21 mouse cellular contexts compared by ENCODE assay signal in the genomic region with DNA sequence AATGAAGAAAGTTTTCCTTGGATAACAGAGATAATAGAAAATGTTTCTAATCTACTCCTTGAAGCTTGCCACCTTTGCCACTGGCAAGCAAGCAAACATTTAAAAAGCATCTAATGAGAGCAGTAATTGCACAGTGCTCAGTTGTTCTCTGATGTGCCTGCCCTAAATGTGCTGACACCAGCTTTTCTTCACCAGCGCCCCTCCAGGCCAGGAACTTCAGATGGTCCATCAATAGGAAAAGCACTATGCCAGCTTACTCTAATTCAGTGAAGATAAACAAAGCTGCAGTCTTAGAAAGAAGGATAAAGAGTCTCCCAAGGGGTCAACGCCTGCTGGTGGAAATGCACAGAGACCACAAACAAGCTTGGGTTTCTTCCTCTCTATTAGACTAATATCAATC.
DNase-seq lines count a peak whose midpoint lies in the region; ATAC-seq and TF ChIP-seq lines count a peak whose summit lies in the region.
"Had no signal": no experiment of that assay in that cellular context is flagged by ENCODE, and none has a peak within 500 bp of the region (broad histone marks: within the 10 kb centered on the region; RNA-seq: fewer than 3 reads in every experiment).

No protein-coding gene starts in this region.

- H3K9ac ChIP-seq in hindbrain, postnatal 0 days (replicated peaks; ENCODE audit: low read length), result no peak overlapping the region
- no peak overlapping the region for H3K9ac ChIP-seq in hindbrain, embryonic 14.5 days
- no peak overlapping the region for H3K9ac ChIP-seq in forebrain, embryonic 11.5 days (ENCODE audit: low read length)
- no peak overlapping the region for H3K9ac ChIP-seq in forebrain, postnatal 0 days
- H3K9ac ChIP-seq: heart, embryonic 15.5 days; limb, embryonic 15.5 days; liver, embryonic 14.5 days; lung, embryonic 14.5 days had no signal

- no peaks in the 10 kb centered on the region for H3K4me1 ChIP-seq in hindbrain, postnatal 0 days (ENCODE audit: insufficient read depth, low read length)
- H3K4me1 ChIP-seq in hindbrain, embryonic 14.5 days (replicated peaks; ENCODE audit: control insufficient read depth, insufficient read depth, low read length), result no peaks in the 10 kb centered on the region
- no peaks in the 10 kb centered on the region for H3K4me1 ChIP-seq in forebrain, embryonic 11.5 days (replicated peaks; ENCODE audit: control insufficient read depth, insufficient read depth, low read length)
- no peaks in the 10 kb centered on the region for H3K4me1 ChIP-seq in forebrain, postnatal 0 days (ENCODE audit: insufficient read depth)
- H3K4me1 ChIP-seq: heart, embryonic 15.5 days; limb, embryonic 15.5 days; megakaryocyte, embryonic 14.5 days had no signal

- H3K4me3 ChIP-seq in hindbrain, postnatal 0 days (ENCODE audit: low read length), result no peak overlapping the region
- no peak overlapping the region for H3K4me3 ChIP-seq in hindbrain, embryonic 14.5 days (replicated peaks; ENCODE audit: low read length)
- H3K4me3 ChIP-seq in forebrain, embryonic 11.5 days (ENCODE audit: low read depth, low read length), result no peak overlapping the region
- H3K4me3 ChIP-seq in forebrain, postnatal 0 days (ENCODE audit: low read depth, low read length), result no peak overlapping the region
- H3K4me3 ChIP-seq: heart, embryonic 15.5 days; limb, embryonic 15.5 days; megakaryocyte, embryonic 14.5 days had no signal

- no peaks in the 10 kb centered on the region for H3K36me3 ChIP-seq in hindbrain, postnatal 0 days (ENCODE audit: insufficient read depth, low read length)
- H3K36me3 ChIP-seq in hindbrain, embryonic 14.5 days (replicated peaks; ENCODE audit: control insufficient read depth, insufficient read depth), result no peaks in the 10 kb centered on the region
- H3K36me3 ChIP-seq in forebrain, embryonic 11.5 days (ENCODE audit: control insufficient read depth, insufficient read depth, low read length), result no peaks in the 10 kb centered on the region
- H3K36me3 ChIP-seq in forebrain, postnatal 0 days (ENCODE audit: insufficient read depth), result no peaks in the 10 kb centered on the region
- H3K36me3 ChIP-seq: heart, embryonic 15.5 days; limb, embryonic 15.5 days had no signal

- intact Hi-C loops in heart, postnatal 14 days (cut with DNase I), result no loop called here

- H3K27me3 ChIP-seq in hindbrain, postnatal 0 days (ENCODE audit: insufficient read depth, low read length), result no peaks in the 10 kb centered on the region
- no peaks in the 10 kb centered on the region for H3K27me3 ChIP-seq in hindbrain, embryonic 14.5 days (ENCODE audit: control insufficient read depth, insufficient read depth, low read length)
- no peaks in the 10 kb centered on the region for H3K27me3 ChIP-seq in forebrain, embryonic 11.5 days (ENCODE audit: control insufficient read depth, insufficient read depth, low read length)
- no peaks in the 10 kb centered on the region for H3K27me3 ChIP-seq in forebrain, postnatal 0 days (ENCODE audit: insufficient read depth, low read length)
- H3K27me3 ChIP-seq: heart, embryonic 15.5 days; limb, embryonic 15.5 days; megakaryocyte, embryonic 14.5 days had no signal

- no peak for TF ChIP-seq CTCF in hindbrain, postnatal 0 days (IDR thresholded peaks at IDR 0.05; ENCODE audit: low read depth)
- no peak for TF ChIP-seq CTCF in forebrain, postnatal 0 days (IDR thresholded peaks at IDR 0.05; ENCODE audit: low read depth)

- H3K4me2 ChIP-seq in hindbrain, postnatal 0 days (ENCODE audit: low read depth, low read length), result no peak overlapping the region
- no peak overlapping the region for H3K4me2 ChIP-seq in hindbrain, embryonic 14.5 days (replicated peaks)
- no peak overlapping the region for H3K4me2 ChIP-seq in forebrain, embryonic 11.5 days (ENCODE audit: low read depth, low read length, severe bottlenecking)
- no peak overlapping the region for H3K4me2 ChIP-seq in forebrain, postnatal 0 days (ENCODE audit: low read depth)
- H3K4me2 ChIP-seq: heart, embryonic 15.5 days; limb, embryonic 15.5 days; lung, embryonic 14.5 days had no signal

- 26% methylated on average over 2 of the region's 2 CpGs for WGBS in hindbrain, postnatal 0 days
- 37% methylated on average over 2 of the region's 2 CpGs for WGBS in hindbrain, embryonic 14.5 days
- WGBS in forebrain, embryonic 11.5 days, result 2% methylated on average over 2 of the region's 2 CpGs
- 12% methylated on average over 2 of the region's 2 CpGs for WGBS in forebrain, postnatal 0 days

- H3K9me3 ChIP-seq in hindbrain, postnatal 0 days (ENCODE audit: low read length), result no peaks in the 10 kb centered on the region
- no peaks in the 10 kb centered on the region for H3K9me3 ChIP-seq in hindbrain, embryonic 14.5 days (ENCODE audit: control insufficient read depth, low read length)
- H3K9me3 ChIP-seq in forebrain, embryonic 11.5 days (ENCODE audit: control insufficient read depth, low read length), result no peaks in the 10 kb centered on the region
- no peaks in the 10 kb centered on the region for H3K9me3 ChIP-seq in forebrain, postnatal 0 days (ENCODE audit: low read length)
- H3K9me3 ChIP-seq: heart, embryonic 15.5 days; limb, embryonic 15.5 days had no signal

- 0 out of 2 replicates have a peak, but pooled peaks have one; percentile 47 for ATAC-seq in hindbrain, postnatal 0 days
- no peak for ATAC-seq in hindbrain, embryonic 14.5 days (ENCODE audit: low FRiP score)
- ATAC-seq in forebrain, embryonic 11.5 days (replicated peaks; ENCODE audit: low FRiP score), result peak; percentile 90
- peak; percentile 66 for ATAC-seq in forebrain, postnatal 0 days

- DNase-seq in hindbrain, postnatal 0 days (ENCODE audit: low spot score), result peak; percentile 5
- no peak for DNase-seq in hindbrain, embryonic 14.5 days (ENCODE audit: low spot score)
- peak; percentile 86 for DNase-seq in Muller cell, postnatal 12 days (ENCODE audit: inconsistent ontology term)
- DNase-seq in forebrain, embryonic 11.5 days (ENCODE audit: low spot score), result peak; percentile 57
- DNase-seq in forebrain, postnatal 0 days, result peak; percentile 10
- DNase-seq in kidney, postnatal 14 days, result no peak
- DNase-seq in lung, postnatal 14 days, result no peak
- no peak for DNase-seq in heart, postnatal 14 days
- DNase-seq: adrenal gland, postnatal 14 days; cerebellum, adult 9-10 months; heart, postnatal 4 days; kidney, adult 11 months; left cerebral cortex, postnatal 4 days; lung, embryonic 14.5 days; lung, postnatal 36 days; right cerebral cortex, postnatal 25 days; spleen, adult 18-20 months had no signal

- no peak overlapping the region for H3K27ac ChIP-seq in hindbrain, postnatal 0 days
- H3K27ac ChIP-seq in hindbrain, embryonic 14.5 days, result no peak overlapping the region
- H3K27ac ChIP-seq in forebrain, embryonic 11.5 days (ENCODE audit: low read depth, low read length), result no peak overlapping the region
- H3K27ac ChIP-seq in forebrain, postnatal 0 days (ENCODE audit: low read depth, low read length), result no peak overlapping the region
- H3K27ac ChIP-seq: heart, embryonic 15.5 days; limb, embryonic 15.5 days; liver, embryonic 14.5 days had no signal

Comparison
In these comparisons a context has a peak if more than half of its experiments do, and no peak if none do; other contexts are left out.
1. DNase-seq: peak in hindbrain, postnatal 0 days (single experiment), Muller cell, postnatal 12 days (single experiment), forebrain, embryonic 11.5 days (single experiment) and forebrain, postnatal 0 days (single experiment); none in hindbrain, embryonic 14.5 days (single experiment), kidney, postnatal 14 days (single experiment), lung, postnatal 14 days (single experiment) and heart, postnatal 14 days (0 of 2).